Mouse (Mus musculus) testis, adult 2 months (tissue): ENCODE data around the gene Zfp428. TPM values are rescaled to one million over a fixed set of nuclear protein-coding genes. Genes with fewer than 3 reads are reported as not detected.

Experiments
- H3K27ac ChIP-seq: fragments of 200-500 bp; 2 replicates; pipeline ENCODE4 v1.5.1; 2012; ENCODE audit warnings: low read depth, low read length; ENCODE audit not compliant: control insufficient read depth, insufficient read depth
- H3K27me3 ChIP-seq: fragments of 200-500 bp; 2 replicates; pipeline ENCODE4 v1.6.1; 2012; ENCODE audit warnings: mild to moderate bottlenecking, low read length, moderate library complexity; ENCODE audit not compliant: control insufficient read depth, insufficient read depth
- H3K36me3 ChIP-seq: fragments of 200-500 bp; 2 replicates; pipeline ENCODE4 v1.6.1; 2012; ENCODE audit warnings: mild to moderate bottlenecking, low read length; ENCODE audit not compliant: control insufficient read depth, insufficient read depth
- H3K4me1 ChIP-seq: fragments of 200-500 bp; 2 replicates; pipeline ENCODE4 v1.6.1; 2012; ENCODE audit warnings: low read length; ENCODE audit not compliant: control insufficient read depth, insufficient read depth
- H3K4me3 ChIP-seq: fragments of 200-500 bp; 2 replicates; pipeline ENCODE4 v1.5.1; 2012; ENCODE audit warnings: low read depth, mild to moderate bottlenecking, low read length, moderate library complexity, mixed read lengths; ENCODE audit not compliant: control insufficient read depth
- CTCF ChIP-seq: fragments of 200-500 bp; IDR thresholded peaks from 2 replicates; pipeline ENCODE4 v1.5.1; 2012; ENCODE audit warnings: low read depth, mild to moderate bottlenecking, inconsistent platforms, low read length, moderate library complexity; ENCODE audit not compliant: control insufficient read depth, insufficient read depth, insufficient replicate concordance
- POLR2A ChIP-seq: fragments of 200-500 bp; IDR thresholded peaks from 2 replicates; pipeline ENCODE4 v1.6.1; 2012; ENCODE audit warnings: low read depth, mild to moderate bottlenecking, inconsistent platforms, low read length, moderate library complexity; ENCODE audit not compliant: control insufficient read depth
- polyA plus RNA-seq: library from polyadenylated mRNA; depleted of rRNA; stranded (reverse); fragments of >200 nt; gene quantifications from 2 replicates; pipeline ENCODE4 v1.2.3, GENCODE M21; 2012

Zfp428 gene
- polyA plus RNA-seq, 1 experiment: 16.8 TPM

DNA sequence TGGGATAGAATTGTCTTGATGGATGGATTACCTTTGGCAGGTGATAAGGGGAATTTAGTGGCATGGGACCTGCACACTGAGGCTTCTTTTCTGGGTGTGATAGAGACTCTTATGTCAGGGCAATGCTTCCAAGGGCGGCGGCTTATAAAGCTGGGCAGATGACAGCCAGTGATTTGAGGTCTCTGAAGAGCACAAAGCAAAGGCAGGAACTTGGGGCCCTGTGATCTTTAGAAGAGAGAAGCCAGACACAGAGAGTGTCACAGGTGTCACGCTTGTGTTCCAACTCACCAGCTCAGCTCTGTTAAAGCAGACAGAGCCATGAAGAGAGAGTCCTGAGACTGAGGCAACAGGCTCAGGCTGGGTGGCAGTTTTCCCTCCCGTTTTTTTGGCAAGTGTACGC lies 38.9 kb upstream of the Zfp428 start:
- H3K4me3 ChIP-seq: no peak overlapping the region
- peaks cover 8% of the 10 kb centered on the region for H3K4me1 ChIP-seq
- TF ChIP-seq CTCF: no peak
- no peak for TF ChIP-seq POLR2A
- no peaks in the 10 kb centered on the region for H3K36me3 ChIP-seq
- H3K27me3 ChIP-seq: no peaks in the 10 kb centered on the region
- no peak overlapping the region for H3K27ac ChIP-seq

DNA sequence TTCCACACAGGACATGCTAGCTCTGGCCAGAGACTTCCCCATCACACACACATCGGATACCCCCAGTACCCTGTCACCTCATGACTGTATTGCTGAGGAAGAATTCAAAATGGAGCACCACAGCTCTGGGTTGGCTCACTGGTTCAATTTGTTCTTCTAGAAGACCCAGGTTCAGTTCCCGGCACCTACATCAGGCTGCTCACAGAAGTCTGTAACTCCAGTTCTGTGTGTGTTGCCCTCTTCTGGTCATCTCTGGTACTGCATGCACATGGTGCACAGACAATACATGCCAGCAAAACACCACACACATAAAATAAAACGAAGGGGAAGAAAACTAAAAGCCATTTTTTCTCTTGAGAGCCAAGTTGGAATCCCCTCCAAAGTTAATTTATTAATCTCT lies 37.7 kb upstream of the Zfp428 start:
- Histone ChIP-seq H3K36me3 (no peaks in the 10 kb centered on the region), H3K27ac (no peak overlapping the region), H3K27me3 (no peaks in the 10 kb centered on the region), H3K4me3 (no peak overlapping the region), H3K4me1 (peaks cover 8% of the 10 kb centered on the region)
- TF ChIP-seq CTCF (peak; percentile 44; the same call in 1 of the 2 replicates), POLR2A (no peak)

DNA sequence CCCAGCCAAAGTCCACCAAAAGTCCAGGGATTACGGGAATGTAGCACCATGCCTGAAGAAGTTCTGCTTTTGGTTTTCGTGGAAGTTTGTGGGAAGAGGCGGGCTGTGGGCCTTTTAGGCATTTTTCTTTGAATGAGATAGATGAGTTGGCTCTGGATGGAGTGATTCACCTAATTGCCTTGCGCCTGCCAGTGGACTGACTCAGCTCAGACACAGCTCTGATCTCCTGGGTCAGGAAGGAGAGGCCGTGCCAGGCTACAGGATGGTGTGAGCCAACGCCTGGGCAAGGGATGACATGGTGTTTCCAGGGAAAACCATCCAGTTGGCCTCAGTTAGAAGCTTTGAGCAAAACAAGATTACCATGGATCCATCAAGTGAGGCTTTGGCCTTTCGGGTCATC lies 36.5 kb upstream of the Zfp428 start:
- Histone ChIP-seq H3K36me3 (no peaks in the 10 kb centered on the region), H3K27ac (no peak overlapping the region), H3K4me3 (no peak overlapping the region), H3K4me1 (peaks cover 19% of the 10 kb centered on the region), H3K27me3 (no peaks in the 10 kb centered on the region)
- TF ChIP-seq POLR2A (no peak), CTCF (no peak)

DNA sequence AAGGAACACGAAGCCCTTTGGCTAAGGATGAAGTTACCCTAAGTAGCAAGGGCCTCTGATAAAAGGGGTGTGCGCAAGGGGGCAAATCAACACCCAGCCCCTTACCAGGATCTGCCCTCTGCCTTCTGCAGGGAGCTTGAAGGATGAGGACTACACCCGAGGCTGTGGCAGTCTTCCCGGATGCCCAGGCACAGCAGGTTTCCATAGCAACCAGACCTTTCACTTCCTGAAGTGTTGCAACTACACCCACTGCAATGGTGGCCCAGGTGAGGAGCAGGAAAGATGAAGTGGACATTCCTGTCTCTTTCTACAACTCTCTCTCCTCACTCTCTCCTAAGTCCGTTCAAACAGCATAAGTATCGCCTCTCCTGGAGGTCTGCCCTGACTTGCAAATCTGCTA lies 34.4 kb upstream of the Zfp428 start:
- TF ChIP-seq CTCF: no peak
- no peak for TF ChIP-seq POLR2A
- no peaks in the 10 kb centered on the region for H3K36me3 ChIP-seq
- peaks cover 20% of the 10 kb centered on the region for H3K4me1 ChIP-seq
- H3K4me3 ChIP-seq: no peak overlapping the region
- no peak overlapping the region for H3K27ac ChIP-seq
- H3K27me3 ChIP-seq: no peaks in the 10 kb centered on the region

DNA sequence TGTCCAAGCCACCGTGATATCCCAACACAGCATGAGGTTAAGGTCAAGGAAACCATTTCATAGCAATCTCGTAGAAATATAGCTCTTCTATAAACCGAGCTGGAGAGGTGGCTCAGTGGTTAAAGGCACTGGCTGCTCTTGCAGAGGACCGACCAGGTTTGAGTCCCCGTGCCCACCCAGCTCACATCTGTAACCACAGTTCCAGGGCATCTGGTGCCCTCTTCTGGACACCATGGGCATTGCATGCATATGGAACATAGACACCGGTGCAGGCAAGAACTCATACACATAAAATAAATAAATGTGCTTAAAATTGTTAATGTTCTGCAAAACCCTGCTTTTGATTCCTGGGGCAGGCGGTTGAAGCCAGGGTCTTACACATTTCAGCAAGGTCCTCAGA lies 33.9 kb upstream of the Zfp428 start:
- no peak overlapping the region for H3K4me3 ChIP-seq
- no peak overlapping the region for H3K27ac ChIP-seq
- TF ChIP-seq POLR2A (no peak), CTCF (peak; percentile 78; the same call in 1 of the 2 replicates)

DNA sequence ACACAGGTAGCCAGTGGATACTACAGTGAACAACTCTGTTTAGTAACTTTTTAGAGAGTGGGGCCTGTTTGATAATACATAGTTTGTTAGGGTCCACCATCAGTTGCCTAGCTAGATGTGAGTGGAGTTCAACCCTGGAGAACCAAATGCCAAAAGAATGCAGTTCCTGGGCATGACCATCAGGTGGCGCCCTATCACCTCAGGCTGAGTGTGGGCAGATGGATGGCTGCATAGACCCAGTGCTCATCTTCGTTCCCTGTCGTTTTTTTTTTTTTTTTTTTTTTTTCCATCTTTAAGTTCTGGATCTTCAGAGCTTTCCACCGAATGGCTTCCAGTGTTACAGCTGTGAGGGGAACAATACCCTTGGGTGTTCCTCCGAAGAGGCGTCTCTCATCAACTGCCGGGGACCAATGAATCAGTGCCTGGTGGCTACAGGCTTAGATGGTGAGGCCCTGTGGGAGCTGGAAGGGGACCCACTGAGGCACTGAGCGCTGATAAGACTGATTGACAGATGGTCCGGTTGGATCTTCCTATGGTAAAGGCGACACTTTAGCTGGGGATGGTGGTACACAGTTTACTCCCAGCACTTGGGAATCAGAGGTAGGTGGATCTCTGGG lies 32.8 kb upstream of the Zfp428 start:
- no peak overlapping the region for H3K4me3 ChIP-seq
- no peak overlapping the region for H3K27ac ChIP-seq
- H3K36me3 ChIP-seq: no peaks in the 10 kb centered on the region
- no peak for TF ChIP-seq POLR2A
- peak; percentile 96 for TF ChIP-seq CTCF
- H3K4me1 ChIP-seq: peaks cover 20% of the 10 kb centered on the region
- no peaks in the 10 kb centered on the region for H3K27me3 ChIP-seq

More for the DNA sequence above, 33.9 kb upstream of the Zfp428 start:
- Histone ChIP-seq H3K27me3 (no peaks in the 10 kb centered on the region), H3K36me3 (no peaks in the 10 kb centered on the region), H3K4me1 (peaks cover 20% of the 10 kb centered on the region)

DNA sequence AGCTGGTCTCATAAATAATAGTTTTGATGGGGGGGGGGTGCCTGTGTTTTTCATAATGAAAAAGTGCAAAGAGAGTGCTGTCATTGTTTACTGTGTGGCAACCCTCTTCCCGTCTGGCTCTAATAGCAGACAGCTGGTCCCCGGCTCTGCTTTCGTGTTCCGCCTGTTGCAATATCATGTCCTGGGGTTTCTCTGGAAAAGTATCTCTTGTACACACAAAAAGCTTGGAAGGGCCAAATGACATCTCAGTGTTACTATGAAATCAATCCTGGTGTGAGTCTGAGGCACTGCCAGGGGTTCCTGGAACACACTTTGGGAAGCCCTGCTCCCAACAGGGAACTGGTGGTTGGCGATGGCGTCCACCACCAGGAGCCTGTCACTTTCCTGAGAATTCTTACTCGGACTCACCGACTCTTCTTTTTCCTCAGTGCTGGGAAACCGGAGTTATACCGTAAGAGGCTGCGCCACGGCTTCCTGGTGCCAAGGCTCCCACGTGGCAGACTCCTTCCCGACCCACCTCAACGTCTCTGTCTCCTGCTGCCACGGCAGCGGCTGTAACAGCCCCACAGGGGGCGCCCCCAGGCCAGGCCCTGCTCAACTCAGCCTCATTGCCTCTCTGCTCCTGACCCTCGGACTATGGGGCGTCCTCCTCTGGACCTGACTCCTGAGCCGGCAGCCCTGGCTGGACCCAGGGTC lies 31.8 kb upstream of the Zfp428 start:
- no peak overlapping the region for H3K27ac ChIP-seq
- H3K27me3 ChIP-seq: no peaks in the 10 kb centered on the region
- TF ChIP-seq POLR2A: no peak
- TF ChIP-seq CTCF: no peak
- H3K4me1 ChIP-seq: peaks cover 20% of the 10 kb centered on the region
- no peak overlapping the region; the same call in 1 of the 2 replicates for H3K4me3 ChIP-seq
- H3K36me3 ChIP-seq: no peaks in the 10 kb centered on the region
